Mouse (Mus musculus) thymus, postnatal 36 days (tissue): ENCODE data around the gene Cpa4.

ENCODE experiments used
- DNase-seq, 2 experiments: peaks; one replicate each; pipeline ENCODE4 v3.0.0; 2022; ENCODE audit warnings: mixed read lengths in 2 of 2

Gene Cpa4

DNA sequence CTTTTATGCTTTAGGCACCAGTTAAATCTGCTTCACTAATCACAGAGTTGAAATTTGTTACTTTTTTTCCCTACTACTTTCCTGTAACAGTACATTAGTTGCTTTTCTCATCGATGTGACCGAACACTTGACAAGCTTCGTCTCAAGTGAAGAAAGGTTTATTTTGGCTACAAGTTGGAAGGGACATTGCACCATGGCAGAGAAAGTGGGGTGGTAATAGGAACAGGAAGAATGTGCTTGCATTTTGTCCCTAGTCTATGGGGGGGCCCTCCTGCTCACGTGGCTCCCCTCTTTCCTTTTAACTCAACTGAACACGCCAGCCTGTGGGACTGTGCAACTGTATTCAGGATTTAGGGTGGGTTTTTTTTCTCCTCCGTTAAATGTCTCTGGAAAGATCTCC, 15.5 kb upstream of the Cpa4 start:
- no peak for DNase-seq

- DNase-seq, result no peak
Measured at GRCm38 (mm10) chr6:30553381-30554010, 14.7 kb upstream of the Cpa4 start.

DNA sequence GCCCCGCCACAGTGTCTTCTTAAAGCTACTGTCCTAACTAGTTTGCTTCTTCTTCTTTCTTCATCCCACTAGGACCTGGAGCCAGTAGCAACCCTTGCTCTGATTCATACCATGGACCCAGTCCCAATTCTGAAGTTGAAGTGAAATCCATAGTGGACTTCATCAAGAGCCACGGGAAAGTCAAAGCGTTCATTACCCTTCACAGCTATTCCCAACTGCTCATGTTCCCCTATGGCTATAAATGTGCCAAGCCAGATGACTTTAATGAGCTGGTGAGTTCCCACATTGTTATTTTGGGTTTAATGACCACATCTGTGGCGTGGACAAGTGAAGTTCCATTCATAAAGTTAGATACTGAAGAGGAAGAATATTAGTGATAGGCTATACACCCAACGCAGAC, 14.1 kb upstream of the Cpa4 start:
- DNase-seq, result no peak

GRCm38 (mm10) chr6:30554621-30555170, 13.5 kb upstream of the Cpa4 start:
- no peak for DNase-seq

DNA sequence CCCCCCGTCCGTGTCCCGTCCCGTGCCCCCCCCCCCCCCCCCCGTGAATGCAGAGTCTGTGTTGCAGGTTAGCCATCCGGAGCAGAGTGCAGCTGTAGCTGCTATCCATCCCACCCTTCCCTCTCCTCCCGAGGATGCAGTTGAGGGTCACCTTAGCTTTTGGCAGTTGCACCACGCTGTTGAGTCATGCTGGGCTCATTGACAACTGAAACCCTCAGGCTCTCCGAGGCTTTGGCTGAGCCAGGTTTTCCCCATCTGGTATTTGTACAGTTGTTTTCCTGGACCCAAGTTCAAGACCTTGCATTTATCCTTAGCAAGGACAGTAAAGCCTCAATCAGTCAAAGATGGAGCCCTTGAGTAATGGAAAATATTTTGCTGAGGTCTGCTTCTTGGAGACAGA, 12.1 kb upstream of the Cpa4 start:
- DNase-seq, result no peak

DNA sequence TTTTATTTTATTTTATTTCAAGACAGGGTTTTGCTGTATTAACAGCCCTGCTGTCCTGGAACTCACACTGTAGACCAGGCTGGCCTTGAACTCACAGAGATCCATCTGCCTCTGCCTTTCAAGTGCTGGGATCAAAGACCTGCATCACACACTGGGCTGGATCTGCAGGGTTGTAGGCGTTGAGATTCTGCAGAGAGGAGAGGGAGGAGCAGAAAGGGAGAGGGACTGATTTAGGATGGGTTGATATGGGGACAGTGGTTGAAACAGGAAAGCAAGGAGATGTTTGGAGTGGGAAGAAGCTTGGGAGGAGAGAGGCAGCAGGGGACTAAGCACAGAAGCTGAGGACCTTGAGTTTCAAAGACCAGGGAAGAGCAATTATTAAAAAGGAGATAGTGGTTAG, 8.4 kb upstream of the Cpa4 start:
- DNase-seq, result no peak

DNA sequence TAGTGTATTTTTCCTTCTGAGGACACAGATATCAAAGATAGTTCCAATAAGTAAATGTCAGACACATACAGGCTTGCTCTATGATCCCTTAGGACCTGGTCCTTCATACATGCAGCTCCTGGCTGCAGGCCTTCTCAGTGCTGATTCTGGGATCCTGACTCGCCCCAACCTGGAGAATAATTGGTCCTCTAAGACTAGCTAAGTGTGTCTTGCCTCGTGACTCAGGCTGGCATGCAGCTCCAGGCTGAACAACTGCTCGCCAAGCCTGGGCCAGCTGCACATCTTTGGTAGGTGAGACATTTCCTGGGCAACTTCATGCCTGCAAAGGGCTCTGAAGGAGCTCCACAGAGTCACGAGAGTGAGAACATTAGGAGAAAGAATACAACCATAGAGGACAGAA, 6.0 kb upstream of the Cpa4 start:
- DNase-seq, result no peak

- no peak for DNase-seq
Measured at GRCm38 (mm10) chr6:30563575-30563974, 4.6 kb upstream of the Cpa4 start.

DNA sequence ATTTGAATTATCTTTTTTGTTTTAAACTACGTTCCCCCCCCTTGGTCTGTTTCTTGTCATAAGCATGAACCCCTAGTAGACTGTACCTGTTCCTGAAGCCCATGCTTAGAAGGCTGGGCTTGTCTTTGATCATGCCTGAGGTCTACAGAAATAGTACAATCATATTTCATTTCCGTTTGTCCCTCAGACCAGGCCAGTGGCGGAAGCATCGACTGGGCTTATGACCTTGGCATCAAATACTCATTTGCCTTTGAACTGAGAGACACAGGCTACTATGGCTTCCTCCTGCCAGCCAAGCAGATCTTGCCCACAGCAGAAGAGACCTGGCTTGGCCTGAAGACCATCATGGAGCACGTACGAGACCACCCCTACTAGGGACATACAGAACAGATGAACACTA, 4.1 kb upstream of the Cpa4 start:
- no peak for DNase-seq

- DNase-seq, result no peak
Measured at GRCm38 (mm10) chr6:30569331-30569730, 1.2 kb downstream of the Cpa4 start.

DNA sequence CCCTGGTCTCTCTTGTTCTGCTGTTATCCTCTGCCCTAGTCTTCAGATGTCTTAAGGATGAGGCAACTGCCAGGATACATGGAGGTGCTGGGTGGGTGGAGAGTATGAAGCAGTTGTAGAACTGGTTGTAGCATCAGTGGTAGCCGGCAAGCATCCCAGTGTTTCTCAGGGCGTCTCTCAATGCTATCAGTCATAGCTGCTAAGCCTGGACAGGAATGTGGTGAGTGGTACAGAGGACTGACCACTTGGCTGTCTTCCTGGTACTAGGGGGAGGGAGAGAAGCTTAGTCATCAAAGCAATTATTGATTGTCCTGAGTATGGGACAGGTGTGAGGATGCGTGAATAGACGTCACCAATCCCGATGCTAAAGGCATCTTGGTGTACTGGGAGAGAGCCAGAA, 1.8 kb downstream of the Cpa4 start:
- DNase-seq, result no peak

GRCm38 (mm10) chr6:30572456-30573311, 4.5 kb downstream of the Cpa4 start:
- no peak for DNase-seq

- DNase-seq, result no peak
Measured at GRCm38 (mm10) chr6:30573380-30573779, 5.2 kb downstream of the Cpa4 start.

DNA sequence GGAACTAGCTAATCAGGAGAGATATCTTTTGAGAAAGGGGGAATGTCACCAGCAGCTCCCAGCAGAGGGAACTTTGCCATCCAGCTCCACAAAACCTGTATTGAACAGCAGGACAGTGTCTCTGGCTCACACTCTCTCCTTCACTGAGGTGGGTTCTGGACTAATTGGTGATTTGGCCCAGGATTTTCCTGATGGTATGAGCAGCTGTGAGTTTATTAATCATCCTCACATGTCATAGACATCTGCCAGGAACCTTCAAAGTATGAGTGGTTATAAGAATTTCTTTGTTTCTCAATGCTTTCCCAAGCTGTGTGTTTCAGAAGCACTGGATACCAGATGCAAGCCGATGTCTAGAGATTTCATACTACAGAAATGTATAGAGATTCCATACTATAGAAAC, 6.8 kb downstream of the Cpa4 start:
- DNase-seq, result no peak

DNA sequence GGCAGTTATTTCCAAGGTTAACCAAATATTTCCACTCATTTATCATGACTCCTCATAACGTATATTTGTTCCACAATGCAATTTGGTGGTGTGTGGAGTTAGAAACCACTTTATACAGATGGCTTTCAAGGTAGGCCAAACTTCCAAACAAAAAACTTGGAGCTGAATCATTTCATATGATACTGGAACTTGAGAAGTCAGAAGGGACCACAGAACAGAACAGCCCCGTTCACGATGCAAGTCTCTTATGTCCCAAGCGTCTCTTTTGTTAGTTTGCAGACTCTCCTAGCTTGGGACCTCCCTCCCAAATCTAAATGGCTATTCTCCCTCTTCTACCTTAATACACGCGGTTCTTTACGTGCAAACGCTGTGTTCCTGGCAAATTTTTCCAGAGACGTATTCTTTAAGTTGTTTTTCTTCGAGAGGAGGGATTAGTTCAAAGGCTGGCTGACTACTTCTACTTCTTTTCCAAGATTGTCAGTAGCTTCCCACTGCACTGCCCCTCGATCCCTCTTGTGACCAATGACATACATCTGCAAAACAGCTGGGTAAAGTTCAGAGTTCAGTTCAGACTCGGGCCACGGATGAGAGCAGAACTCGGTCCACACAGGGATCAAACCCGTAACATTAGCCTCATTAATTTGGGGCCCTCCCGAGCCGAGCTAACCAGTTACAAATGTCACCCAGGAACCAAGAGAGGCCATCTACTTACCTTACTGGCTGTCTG, 8.5 kb downstream of the Cpa4 start:
- DNase-seq, result no peak

- no peak for DNase-seq
Measured at GRCm38 (mm10) chr6:30579961-30580840, 12.0 kb downstream of the Cpa4 start.

- no peak for DNase-seq
Measured at GRCm38 (mm10) chr6:30580841-30581176, 12.6 kb downstream of the Cpa4 start.

- DNase-seq, result no peak
Measured at GRCm38 (mm10) chr6:30586886-30587442, 18.8 kb downstream of the Cpa4 start.

DNA sequence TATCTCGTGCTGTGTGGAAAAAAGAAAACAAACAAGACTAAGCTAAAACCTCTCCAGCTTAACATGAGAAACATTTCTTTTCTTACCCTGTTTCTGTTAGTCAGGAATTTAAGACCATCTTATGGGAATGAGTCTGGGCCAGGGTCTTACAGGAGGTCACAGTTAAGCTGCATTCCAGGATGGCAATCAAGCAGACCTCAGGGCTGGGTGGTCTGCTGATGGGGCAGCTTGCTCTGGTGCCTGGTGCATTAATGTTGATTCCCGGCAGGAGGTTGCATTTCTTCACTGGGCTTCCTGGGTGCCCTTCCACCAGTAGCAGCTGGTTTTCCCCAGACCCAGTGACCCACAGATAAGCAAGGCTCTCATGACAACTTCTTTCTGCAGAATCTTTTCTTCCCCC, 21.6 kb downstream of the Cpa4 start:
- no peak for DNase-seq

DNA sequence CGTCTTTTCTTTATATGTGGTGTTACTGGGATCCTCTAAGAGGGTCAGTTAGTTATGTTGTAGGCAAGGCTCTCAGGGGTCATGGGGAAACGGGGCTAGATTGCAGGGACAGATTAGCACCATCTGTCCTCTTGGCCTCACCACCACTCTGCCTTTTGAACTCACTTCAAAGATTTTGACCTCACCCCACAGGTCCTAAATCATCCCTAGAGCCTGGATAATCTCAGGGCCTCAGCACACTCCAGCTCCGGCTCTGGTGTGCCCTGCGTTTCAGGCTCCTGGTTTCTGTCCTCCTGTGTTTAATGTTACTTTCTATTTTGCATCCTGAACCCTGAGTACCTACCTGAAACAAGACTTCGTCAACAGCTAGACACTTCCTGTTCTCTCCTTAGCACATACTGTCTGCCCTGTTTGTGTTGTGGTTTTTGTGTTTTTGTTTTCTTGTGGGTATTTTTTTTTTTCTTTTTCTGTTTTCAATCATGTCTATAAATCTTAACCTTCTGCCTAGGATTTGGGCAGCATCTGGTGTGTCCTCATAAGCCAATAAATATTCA, 23.8 kb downstream of the Cpa4 start:
- DNase-seq, result no peak

DNA sequence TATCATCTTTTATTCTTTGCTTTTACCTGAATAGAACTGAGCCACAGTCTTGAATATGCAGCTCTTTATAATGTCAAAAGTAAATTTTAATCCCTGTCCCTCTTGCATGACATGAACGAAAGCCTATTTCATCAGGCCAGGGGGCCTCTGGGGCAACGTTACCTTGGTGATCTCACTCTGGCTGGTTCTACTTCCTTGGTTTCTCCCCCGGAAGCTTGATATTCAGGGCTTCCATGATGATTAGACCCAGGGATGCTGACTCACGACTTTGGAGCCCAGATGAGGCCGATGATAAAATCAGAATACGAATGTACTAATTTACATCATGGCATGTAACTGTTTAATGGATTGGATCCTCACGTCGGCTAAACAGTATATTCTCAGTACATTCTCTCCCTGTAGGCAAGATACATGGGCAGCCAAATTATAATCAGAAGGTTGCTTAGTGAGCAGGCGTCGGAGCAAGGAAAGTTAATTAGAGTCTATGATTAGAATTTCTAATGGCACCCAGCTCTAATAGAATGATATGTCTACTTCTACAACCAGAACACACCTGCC, 24.3 kb downstream of the Cpa4 start:
- DNase-seq, result no peak

- no peak for DNase-seq
Measured at GRCm38 (mm10) chr6:30594364-30594763, 26.2 kb downstream of the Cpa4 start.
